Mouse (Mus musculus) MEL (cell line): Measurements from ENCODE around the gene Olfr1370.

Experiments used
- KAT2A ChIP-seq: conservative IDR thresholded peaks from 2 replicates; pipeline ENCODE4 v1.6.1; 2012; ENCODE audit warnings: low read depth, low read length, improper control_type of control experiment, inconsistent platforms
- MYB ChIP-seq: IDR thresholded peaks from 2 replicates; pipeline ENCODE4 v1.6.1; 2011; ENCODE audit warnings: mild to moderate bottlenecking, low read depth, low read length, improper control_type of control experiment
- POLR2A ChIP-seq, 2 experiments: IDR thresholded peaks; 2 replicates each; pipeline ENCODE4 v1.6.1; 2011 to 2012; ENCODE audit warnings: low read length in 2 of 2, mild to moderate bottlenecking in 2 of 2, control low read depth in 1 of 2, improper control_type of control experiment in 1 of 2, low read depth in 1 of 2, moderate library complexity in 1 of 2; ENCODE audit not compliant: control insufficient read depth in 1 of 2, insufficient read depth in 1 of 2, poor library complexity in 1 of 2
- TAL1 ChIP-seq: IDR thresholded peaks from 2 replicates; pipeline ENCODE4 v1.6.1; 2012; ENCODE audit warnings: mild to moderate bottlenecking, inconsistent platforms, low read length, moderate library complexity, mixed read lengths

- TF ChIP-seq POLR2A (IDR thresholded peaks at IDR 0.05; ENCODE audit: control insufficient read depth in 1 of 2, insufficient read depth in 1 of 2, low read depth in 1 of 2, low read length in 2 of 2, poor library complexity in 1 of 2) (no peak), KAT2A (no peak), TAL1 (no peak), MYB (no peak)
Measured at GRCm38 (mm10) chr13:21035981-21036380, 38.8 kb downstream of the Olfr1370 start.
